8 mouse cellular contexts compared by ENCODE assay signal in genomic region chr10:21295759-21296621, GRCm38 (mm10). TPM values are rescaled to one million over a fixed set of nuclear protein-coding genes. Genes with fewer than 3 reads are reported as not detected.
DNase-seq lines count a peak whose midpoint lies in the region; ATAC-seq and TF ChIP-seq lines count a peak whose summit lies in the region.

TSS of gene Hbs1l (plus strand) at chr10:21295979.

- peak within 1 kb of the TSS; percentile 96 for H3K9ac ChIP-seq in CH12.LX (ENCODE audit: insufficient read depth, low read depth)
- peak within 1 kb of the TSS; percentile 84 for H3K9ac ChIP-seq in forebrain, embryonic 11.5 days (ENCODE audit: low read length)
- peak within 1 kb of the TSS; percentile 97 for H3K9ac ChIP-seq in heart, embryonic 16.5 days (ENCODE audit: low read length)
- peak within 1 kb of the TSS; percentile 93 for H3K9ac ChIP-seq in liver, embryonic 15.5 days
- peak within 1 kb of the TSS; percentile 78 for H3K9ac ChIP-seq in neural tube, embryonic 12.5 days

- WGBS in forebrain, embryonic 11.5 days = under 1% methylated on average over 66 of the region's 81 CpGs
- under 1% methylated on average over 66 of the region's 81 CpGs for WGBS in heart, embryonic 16.5 days
- WGBS in liver, embryonic 15.5 days (ENCODE audit: insufficient replicate concordance) = under 1% methylated on average over 80 of the region's 81 CpGs
- under 1% methylated on average over 75 of the region's 81 CpGs for WGBS in neural tube, embryonic 12.5 days

- DNase-seq in CH12.LX (ENCODE audit: extremely low read depth) = peak; percentile 92
- peak; percentile 89 for DNase-seq in c-Kit-positive CD71-positive TER-119-negative erythroid progenitor cells, embryonic 14.5 days (ENCODE audit: low read depth)
- peak; percentile 97 for DNase-seq in forebrain, embryonic 11.5 days (ENCODE audit: low spot score)
- DNase-seq in kidney, postnatal 36 days = peak; percentile 93 to 96
- peak; percentile 88 for DNase-seq in telencephalon, adult 2 months (ENCODE audit: low read depth, low spot score)

- no peaks in the 10 kb centered on the region for H3K27me3 ChIP-seq in CH12.LX (replicated peaks)
- no peaks in the 10 kb centered on the region for H3K27me3 ChIP-seq in forebrain, embryonic 11.5 days (ENCODE audit: control insufficient read depth, insufficient read depth, low read length)
- H3K27me3 ChIP-seq in heart, embryonic 16.5 days (ENCODE audit: control insufficient read depth, insufficient read depth, low read length) = no peaks in the 10 kb centered on the region
- H3K27me3 ChIP-seq in liver, embryonic 15.5 days = no peaks in the 10 kb centered on the region
- no peaks in the 10 kb centered on the region for H3K27me3 ChIP-seq in neural tube, embryonic 12.5 days (replicated peaks)

- ATAC-seq in forebrain, embryonic 11.5 days (replicated peaks; ENCODE audit: low FRiP score) = peak; percentile 97
- ATAC-seq in heart, embryonic 16.5 days (replicated peaks; ENCODE audit: extremely low read depth, insufficient read depth, low FRiP score) = peak; percentile 97
- ATAC-seq in liver, embryonic 15.5 days (ENCODE audit: insufficient read depth) = peak; percentile 99
- ATAC-seq in neural tube, embryonic 12.5 days (ENCODE audit: low FRiP score, low read depth) = peak; percentile 98

- no peak; the same call in 1 of the 2 replicates for TF ChIP-seq EP300 in CH12.LX (IDR thresholded peaks at IDR 0.05; ENCODE audit: low read length)

- no peak for TF ChIP-seq CTCF in CH12.LX (conservative IDR thresholded peaks at IDR 0.05 in 1 of 2, IDR thresholded peaks at IDR 0.05 in 1 of 2; ENCODE audit: low read depth in 2 of 2, low read length in 2 of 2)

- dilution Hi-C loops in CH12.LX (cut with MboI; ENCODE audit: extremely low pct_ligation_motif_present, extremely low pct_unique_long_range_greater_than_20kb, low sequenced_read_pairs) = no loop called here

- peaks cover 6 to 37% of the 10 kb centered on the region in 2 experiments for H3K4me1 ChIP-seq in CH12.LX (ENCODE audit: control insufficient read depth in 1 of 2, insufficient read depth in 2 of 2)
- H3K4me1 ChIP-seq in forebrain, embryonic 11.5 days (replicated peaks; ENCODE audit: control insufficient read depth, insufficient read depth, low read length) = peaks cover 4% of the 10 kb centered on the region; the same call in 1 of the 2 replicates
- H3K4me1 ChIP-seq in heart, embryonic 16.5 days (ENCODE audit: control insufficient read depth, insufficient read depth, low read length) = peaks cover 12% of the 10 kb centered on the region
- peaks cover 21% of the 10 kb centered on the region for H3K4me1 ChIP-seq in liver, embryonic 15.5 days (replicated peaks)
- H3K4me1 ChIP-seq in neural tube, embryonic 12.5 days = peaks cover 13% of the 10 kb centered on the region

- peak within 1 kb of the TSS; percentile 18; the same call in 1 of the 2 replicates for H3K27ac ChIP-seq in CH12.LX (ENCODE audit: insufficient read depth, low read depth)
- H3K27ac ChIP-seq in forebrain, embryonic 11.5 days (ENCODE audit: low read depth, low read length) = 0 out of 2 replicates have a peak within 1 kb of the TSS, but pooled peaks have one; percentile 37
- H3K27ac ChIP-seq in heart, embryonic 16.5 days (ENCODE audit: low read length) = peak within 1 kb of the TSS; percentile 68
- H3K27ac ChIP-seq in liver, embryonic 15.5 days (replicated peaks) = peak within 1 kb of the TSS; percentile 82
- H3K27ac ChIP-seq in neural tube, embryonic 12.5 days = peak within 1 kb of the TSS; percentile 50; the same call in 1 of the 2 replicates

- peaks cover 41% of the 10 kb centered on the region for H3K79me2 ChIP-seq in CH12.LX (replicated peaks; ENCODE audit: control insufficient read depth, extremely low read depth, insufficient read depth, poor library complexity, severe bottlenecking)

- peaks cover 15 to 35% of the 10 kb centered on the region in 2 experiments for H3K36me3 ChIP-seq in CH12.LX (replicated peaks in 1 of 2; ENCODE audit: control insufficient read depth in 1 of 2, insufficient read depth in 1 of 2, low read length in 1 of 2)
- H3K36me3 ChIP-seq in forebrain, embryonic 11.5 days (ENCODE audit: control insufficient read depth, insufficient read depth, low read length) = no peaks in the 10 kb centered on the region; the same call in 1 of the 2 replicates
- H3K36me3 ChIP-seq in heart, embryonic 16.5 days (ENCODE audit: control insufficient read depth, insufficient read depth) = peaks cover 8% of the 10 kb centered on the region; the same call in 1 of the 2 replicates
- peaks cover 30% of the 10 kb centered on the region for H3K36me3 ChIP-seq in liver, embryonic 15.5 days (replicated peaks)
- H3K36me3 ChIP-seq in neural tube, embryonic 12.5 days = peaks cover 10% of the 10 kb centered on the region

- H3K4me2 ChIP-seq in CH12.LX (ENCODE audit: insufficient read depth, low read depth, poor library complexity, severe bottlenecking) = peak within 1 kb of the TSS; percentile 100
- peak within 1 kb of the TSS; percentile 55 for H3K4me2 ChIP-seq in forebrain, embryonic 11.5 days (ENCODE audit: low read depth, low read length, severe bottlenecking)
- H3K4me2 ChIP-seq in heart, embryonic 16.5 days (ENCODE audit: low read depth, low read length) = peak within 1 kb of the TSS; percentile 87
- H3K4me2 ChIP-seq in liver, embryonic 15.5 days = peak within 1 kb of the TSS; percentile 74
- peak within 1 kb of the TSS; percentile 73 for H3K4me2 ChIP-seq in neural tube, embryonic 12.5 days (replicated peaks)

- TF ChIP-seq RAD21 in CH12.LX (IDR thresholded peaks at IDR 0.05; ENCODE audit: low read depth, low read length) = no peak

- in situ Hi-C loops in CH12.LX (cut with MboI; ENCODE audit: low pct_ligation_motif_present, low pct_unique_long_range_greater_than_20kb, low sequenced_read_pairs) = loop anchor here (25.0 kb wide), 2 partner anchors 109 to 309 kb away; no protein-coding TSS in a partner anchor

- no peaks in the 10 kb centered on the region for H3K9me3 ChIP-seq in CH12.LX (replicated peaks; ENCODE audit: low read length)
- H3K9me3 ChIP-seq in forebrain, embryonic 11.5 days (ENCODE audit: control insufficient read depth, low read length) = no peaks in the 10 kb centered on the region
- no peaks in the 10 kb centered on the region for H3K9me3 ChIP-seq in heart, embryonic 16.5 days (replicated peaks; ENCODE audit: control insufficient read depth, low read length)
- no peaks in the 10 kb centered on the region for H3K9me3 ChIP-seq in liver, embryonic 15.5 days (replicated peaks)
- H3K9me3 ChIP-seq in neural tube, embryonic 12.5 days = no peaks in the 10 kb centered on the region

- H3K4me3 ChIP-seq in CH12.LX (replicated peaks in 1 of 3; ENCODE audit: low read depth in 2 of 3, low read length in 2 of 3, poor library complexity in 1 of 3) = peak within 1 kb of the TSS; percentile 80 to 97 (median 93)
- peak within 1 kb of the TSS; percentile 93 for H3K4me3 ChIP-seq in forebrain, embryonic 11.5 days (ENCODE audit: low read depth, low read length)
- peak within 1 kb of the TSS; percentile 99 for H3K4me3 ChIP-seq in heart, embryonic 16.5 days (ENCODE audit: low read length)
- H3K4me3 ChIP-seq in liver, embryonic 15.5 days (replicated peaks) = peak within 1 kb of the TSS; percentile 100
- peak within 1 kb of the TSS; percentile 91 for H3K4me3 ChIP-seq in neural tube, embryonic 12.5 days

- no peak; the same call in none of the 2 replicates for TF ChIP-seq POLR2A in CH12.LX (IDR thresholded peaks at IDR 0.05; ENCODE audit: low read depth, low read length)

TF ChIP-seq in CH12.LX, 34 proteins besides CTCF, POLR2A, EP300 and RAD21 (continues in another document):
- no peak for TF ChIP-seq ZMIZ1 (IDR thresholded peaks at IDR 0.05; ENCODE audit: low read depth, low read length)
- peak; percentile 78 for TF ChIP-seq NELFE (IDR thresholded peaks at IDR 0.05; ENCODE audit: low read depth, low read length)
- TF ChIP-seq ZNF384 (IDR thresholded peaks at IDR 0.05; ENCODE audit: low read depth, low read length) = no peak
- TF ChIP-seq MAZ (IDR thresholded peaks at IDR 0.05; ENCODE audit: low read depth, low read length) = peak; percentile 86
- peak; percentile 86 for TF ChIP-seq NRF1 (IDR thresholded peaks at IDR 0.05; ENCODE audit: low read depth, low read length)
- peak; percentile 87 for TF ChIP-seq HCFC1 (IDR thresholded peaks at IDR 0.05; ENCODE audit: low read depth, low read length)
- TF ChIP-seq ELF1 (IDR thresholded peaks at IDR 0.05; ENCODE audit: low read depth, low read length) = peak; percentile 92
- TF ChIP-seq JUND (conservative IDR thresholded peaks at IDR 0.05; ENCODE audit: low read depth, low read length) = no peak
- 0 out of 2 replicates have a peak, but pooled peaks have one; percentile 30 for TF ChIP-seq TBP (conservative IDR thresholded peaks at IDR 0.05; ENCODE audit: low read depth, low read length)
- TF ChIP-seq UBTF (IDR thresholded peaks at IDR 0.05; ENCODE audit: low read depth, low read length) = peak; percentile 51; the same call in 1 of the 2 replicates
- TF ChIP-seq ETS1 (conservative IDR thresholded peaks at IDR 0.05; ENCODE audit: low read depth, low read length) = peak; percentile 34; the same call in 1 of the 2 replicates
- no peak for TF ChIP-seq JUN (IDR thresholded peaks at IDR 0.05; ENCODE audit: insufficient read depth, low read depth, low read length)
- TF ChIP-seq ZKSCAN1 (IDR thresholded peaks at IDR 0.05; ENCODE audit: borderline replicate concordance, low read depth, low read length) = no peak
- peak; percentile 58 for TF ChIP-seq BHLHE40 (IDR thresholded peaks at IDR 0.05; ENCODE audit: low read depth, low read length)
- TF ChIP-seq SIN3A (IDR thresholded peaks at IDR 0.05; ENCODE audit: low read length) = peak; percentile 90
- TF ChIP-seq MYC (IDR thresholded peaks at IDR 0.05; ENCODE audit: low read depth, low read length) = peak; percentile 59; the same call in 1 of the 2 replicates
- peak; percentile 76 for TF ChIP-seq MEF2A (IDR thresholded peaks at IDR 0.05; ENCODE audit: borderline replicate concordance, low read depth, low read length)
- TF ChIP-seq MXI1 (IDR thresholded peaks at IDR 0.05; ENCODE audit: low read depth, low read length) = peak; percentile 44
- peak; percentile 78 for TF ChIP-seq IRF4 (IDR thresholded peaks at IDR 0.05; ENCODE audit: low read depth, low read length)
- TF ChIP-seq USF1 (IDR thresholded peaks at IDR 0.05; ENCODE audit: low read depth, low read length) = no peak
- peak; percentile 78; the same call in 1 of the 2 replicates for TF ChIP-seq MAX (IDR thresholded peaks at IDR 0.05; ENCODE audit: low read length)

RNA-seq across cellular contexts. Expression of gene Hbs1l, which starts in this region (rescaled TPM):
- total RNA-seq in CH12.LX (2012; rRNA removed) = 106 and 111 TPM in 2 replicates
- 111 and 133 TPM in 2 replicates for total RNA-seq in CH12.LX (2014; rRNA removed)
- 93.5 and 99.7 TPM in 2 replicates for polyA plus RNA-seq in CH12.LX (2012; ENCODE audit: insufficient read length, low read depth)
- 131 and 142 TPM in 2 replicates for polyA plus RNA-seq in forebrain, embryonic 11.5 days (2014; fragmentation: Nextera tagmentation; extraction: Ambion mirVana)
- polyA plus RNA-seq in heart, embryonic 16.5 days (2015; fragmentation: Nextera tagmentation; extraction: Ambion mirVana) = 69.2 and 73.1 TPM in 2 replicates
- 56.8 and 56.9 TPM in 2 replicates for polyA plus RNA-seq in liver, embryonic 15.5 days (2015; fragmentation: Nextera tagmentation; extraction: Ambion mirVana)
- polyA plus RNA-seq in neural tube, embryonic 12.5 days (2016; fragmentation: Nextera tagmentation; extraction: Ambion mirVana) = 115 and 117 TPM in 2 replicates

Comparison
In these comparisons a context has a peak if more than half of its experiments do, and no peak if none do; other contexts are left out.
1. Peak in every context shown above with its lines: DNase-seq, ATAC-seq, H3K4me3 ChIP-seq and H3K27ac ChIP-seq.
2. H3K27ac ChIP-seq: peak in every context shown above with its lines; median percentile 82 in liver, embryonic 15.5 days; 68 in heart, embryonic 16.5 days; 50 in neural tube, embryonic 12.5 days; 37 in forebrain, embryonic 11.5 days; 18 in CH12.LX.